Mouse (Mus musculus) liver, postnatal 0 days (tissue): ENCODE results near the gene 1500015O10Rik. TPM values are rescaled to one million over a fixed set of nuclear protein-coding genes. Genes with fewer than 3 reads are reported as not detected.

ENCODE experiments used
- ATAC-seq: fragments of 200-750 bp; cut with Nextera tagmentation; 2 replicates; pipeline ENCODE4 v1.8.0; 2017; ENCODE audit warnings: mild to moderate bottlenecking, moderate library complexity
- DNase-seq: peaks from one replicate; pipeline ENCODE4 v3.0.0-alpha.2; 2016
- H3K27ac ChIP-seq: fragments of 300-500 bp; sonication (generic); 2 replicates; pipeline ENCODE4 v1.5.1; 2014; ENCODE audit warnings: antibody characterized with exemption, moderate library complexity, mild to moderate bottlenecking, low read depth
- H3K27me3 ChIP-seq: fragments of 300-500 bp; sonication (generic); 2 replicates; pipeline ENCODE4 v1.6.1; 2014; ENCODE audit warnings: low read length, control low read depth, mixed read lengths; ENCODE audit not compliant: insufficient read depth
- H3K36me3 ChIP-seq: fragments of 300-500 bp; sonication (generic); replicated peaks from 2 replicates; pipeline ENCODE4 v1.6.1; 2014; ENCODE audit warnings: mild to moderate bottlenecking, control low read depth, low read length, moderate library complexity, mixed read lengths; ENCODE audit not compliant: insufficient read depth
- H3K4me1 ChIP-seq: fragments of 300-500 bp; sonication (generic); 2 replicates; pipeline ENCODE4 v1.6.1; 2014; ENCODE audit warnings: antibody characterized with exemption, mild to moderate bottlenecking, control low read depth; ENCODE audit not compliant: insufficient read depth
- H3K4me2 ChIP-seq: fragments of 300-500 bp; sonication (generic); 2 replicates; pipeline ENCODE4 v1.6.1; 2014; ENCODE audit warnings: low read depth, mild to moderate bottlenecking, low read length, moderate library complexity, mixed read lengths
- H3K4me3 ChIP-seq: fragments of 300-500 bp; sonication (generic); 2 replicates; pipeline ENCODE4 v1.5.1; 2014; ENCODE audit warnings: low read depth, low read length
- H3K9ac ChIP-seq: fragments of 300-500 bp; sonication (generic); replicated peaks from 2 replicates; pipeline ENCODE4 v1.6.1; 2014; ENCODE audit warnings: mild to moderate bottlenecking, moderate library complexity
- H3K9me3 ChIP-seq: fragments of 300-500 bp; sonication (generic); 2 replicates; pipeline ENCODE4 v1.6.1; 2016; ENCODE audit warnings: mild to moderate bottlenecking, control low read depth, low read length, mixed read lengths
- CTCF ChIP-seq: sonication (generic); IDR thresholded peaks from 2 replicates; pipeline ENCODE4 v1.5.1; 2016; ENCODE audit warnings: antibody characterized with exemption, low read depth
- EP300 ChIP-seq: IDR thresholded peaks from 2 replicates; pipeline ENCODE4 v1.6.1; 2016; ENCODE audit warnings: antibody characterized with exemption, low read depth, mild to moderate bottlenecking
- WGBS: fragments of 180-500 bp; shearing (Covaris S2); extraction: QIAGEN DNeasy Blood & Tissue Kit; methylation state at CpG from one replicate; pipeline ENCODE4 v1.1.7; 2014; ENCODE audit not compliant: insufficient replicate concordance; 5-methylcytosine and 5-hydroxymethylcytosine counted together
- polyA plus RNA-seq: library from polyadenylated mRNA; unstranded; fragments of >200 nt; fragmentation: Nextera tagmentation; extraction: Ambion mirVana; gene quantifications from 2 replicates; pipeline ENCODE4 v1.2.1, GENCODE M21; 2015

1500015O10Rik gene
- polyA plus RNA-seq, 1 experiment from 2014 or later = 0.72 TPM

GRCm38 (mm10) chr1:43781195-43781594 lies 50.8 kb downstream of the 1500015O10Rik start:
- no peak overlapping the region for H3K4me3 ChIP-seq
- H3K27me3 ChIP-seq = no peaks in the 10 kb centered on the region
- no peaks in the 10 kb centered on the region for H3K4me1 ChIP-seq
- no peak overlapping the region for H3K9ac ChIP-seq
- peaks cover 16% of the 10 kb centered on the region for H3K36me3 ChIP-seq
- DNase-seq (no peak), ATAC-seq (no peak)
- no peak overlapping the region for H3K4me2 ChIP-seq
- no peak for TF ChIP-seq EP300
- no peak for TF ChIP-seq CTCF
- 71% methylated on average over 2 of the region's 2 CpGs for WGBS
- H3K27ac ChIP-seq = no peak overlapping the region
- H3K9me3 ChIP-seq = no peaks in the 10 kb centered on the region

- Histone ChIP-seq H3K27me3 (no peaks in the 10 kb centered on the region), H3K9ac (no peak overlapping the region), H3K4me1 (no peaks in the 10 kb centered on the region), H3K9me3 (no peaks in the 10 kb centered on the region), H3K4me3 (no peak overlapping the region), H3K27ac (no peak overlapping the region), H3K4me2 (no peak overlapping the region), H3K36me3 (peaks cover 16% of the 10 kb centered on the region)
- DNase-seq (no peak), ATAC-seq (no peak)
- 83% methylated on average over 3 of the region's 3 CpGs for WGBS
- TF ChIP-seq EP300 (no peak), CTCF (no peak)
Observed at GRCm38 (mm10) chr1:43781672-43782071, 51.3 kb downstream of the 1500015O10Rik start.

DNA sequence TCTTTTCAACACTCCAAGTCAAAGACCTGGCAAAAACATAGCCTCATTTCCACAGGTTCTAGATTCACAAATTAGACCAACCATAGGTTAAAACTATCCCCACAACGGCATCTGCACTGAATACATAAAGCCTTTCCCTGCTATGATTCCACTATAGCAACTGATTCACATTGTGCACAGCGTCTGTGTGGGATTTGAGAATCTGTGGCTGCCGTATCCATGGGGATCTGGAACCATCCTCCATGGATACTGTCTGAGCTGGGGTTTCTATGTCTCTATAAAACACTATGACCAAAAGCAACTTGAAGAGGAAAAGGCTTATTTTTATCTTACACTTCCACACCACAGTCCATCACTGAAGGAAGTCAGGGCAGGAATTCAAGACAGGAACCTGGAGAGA lies 52.3 kb downstream of the 1500015O10Rik start:
- no peak for TF ChIP-seq EP300
- TF ChIP-seq CTCF = no peak
- WGBS = 91% methylated on average over 3 of the region's 3 CpGs
- no peak overlapping the region for H3K4me2 ChIP-seq
- H3K9ac ChIP-seq = no peak overlapping the region
- H3K4me1 ChIP-seq = no peaks in the 10 kb centered on the region
- no peak overlapping the region for H3K4me3 ChIP-seq
- no peak overlapping the region for H3K27ac ChIP-seq
- peaks cover 16% of the 10 kb centered on the region for H3K36me3 ChIP-seq
- H3K9me3 ChIP-seq = no peaks in the 10 kb centered on the region
- ATAC-seq (no peak), DNase-seq (no peak)
- no peaks in the 10 kb centered on the region for H3K27me3 ChIP-seq

- Histone ChIP-seq H3K4me1 (no peaks in the 10 kb centered on the region), H3K36me3 (peaks cover 16% of the 10 kb centered on the region), H3K9me3 (no peaks in the 10 kb centered on the region), H3K4me3 (no peak overlapping the region), H3K27me3 (no peaks in the 10 kb centered on the region), H3K27ac (no peak overlapping the region), H3K4me2 (no peak overlapping the region), H3K9ac (no peak overlapping the region)
- ATAC-seq (no peak), DNase-seq (no peak)
- 85% methylated on average over 3 of the region's 3 CpGs for WGBS
- TF ChIP-seq CTCF = no peak
- no peak for TF ChIP-seq EP300
Observed at GRCm38 (mm10) chr1:43783186-43783585, 52.8 kb downstream of the 1500015O10Rik start.

DNA sequence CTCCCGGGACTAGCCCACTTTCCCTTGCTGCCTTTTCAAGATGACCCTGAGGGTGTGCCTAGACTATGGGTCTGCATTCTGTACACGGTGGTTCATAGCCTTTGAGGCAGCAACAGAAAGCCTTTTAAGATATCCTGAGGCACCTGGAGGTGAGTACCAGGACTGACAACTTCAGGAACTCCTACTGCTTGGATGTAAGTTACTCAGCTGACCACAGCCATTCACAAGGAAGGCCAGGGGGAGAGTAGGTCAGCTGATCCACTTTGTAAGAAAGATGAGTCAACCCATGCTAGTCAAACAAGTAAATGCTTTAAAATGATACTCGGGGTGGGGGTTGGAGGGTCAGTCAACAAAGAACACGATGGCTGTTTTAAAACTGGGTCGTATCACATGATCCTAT lies 54.9 kb downstream of the 1500015O10Rik start:
- Histone ChIP-seq H3K4me1 (no peaks in the 10 kb centered on the region), H3K27ac (no peak overlapping the region), H3K4me3 (no peak overlapping the region), H3K4me2 (no peak overlapping the region), H3K36me3 (peaks cover 5% of the 10 kb centered on the region; the same call in 1 of the 2 replicates), H3K9me3 (no peaks in the 10 kb centered on the region), H3K27me3 (no peaks in the 10 kb centered on the region), H3K9ac (no peak overlapping the region)
- DNase-seq (no peak), ATAC-seq (no peak)
- no peak for TF ChIP-seq EP300
- TF ChIP-seq CTCF = no peak
- 80% methylated on average over 5 of the region's 5 CpGs for WGBS

DNA sequence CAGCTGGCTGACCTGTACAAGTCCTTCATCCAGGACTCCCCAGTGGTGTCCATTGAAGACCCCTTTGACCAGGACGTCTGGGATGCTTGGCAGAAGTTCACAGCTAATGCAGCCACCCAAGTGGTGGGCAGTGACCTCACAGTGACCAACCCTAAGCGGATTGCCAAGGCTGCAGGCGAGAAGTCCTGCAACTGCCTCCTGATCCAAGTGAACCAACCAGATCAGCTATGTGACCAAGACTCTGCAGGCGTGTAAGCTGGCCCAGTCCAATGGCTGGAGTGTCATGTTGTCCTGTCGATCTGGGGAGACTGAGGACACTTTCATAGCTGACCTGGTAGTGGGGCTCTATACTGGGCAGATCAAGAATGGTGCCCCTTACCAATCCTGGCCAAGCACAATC lies 56.3 kb downstream of the 1500015O10Rik start:
- 75% methylated on average over 5 of the region's 5 CpGs for WGBS
- Histone ChIP-seq H3K27me3 (no peaks in the 10 kb centered on the region), H3K4me3 (no peak overlapping the region), H3K36me3 (0 out of 2 replicates have a peak, but pooled peaks cover 2% of the 10 kb centered on the region), H3K4me1 (no peaks in the 10 kb centered on the region), H3K4me2 (no peak overlapping the region), H3K27ac (no peak overlapping the region), H3K9ac (no peak overlapping the region), H3K9me3 (no peaks in the 10 kb centered on the region)
- DNase-seq = no peak
- TF ChIP-seq EP300 (no peak), CTCF (no peak)
- ATAC-seq = no peak

DNA sequence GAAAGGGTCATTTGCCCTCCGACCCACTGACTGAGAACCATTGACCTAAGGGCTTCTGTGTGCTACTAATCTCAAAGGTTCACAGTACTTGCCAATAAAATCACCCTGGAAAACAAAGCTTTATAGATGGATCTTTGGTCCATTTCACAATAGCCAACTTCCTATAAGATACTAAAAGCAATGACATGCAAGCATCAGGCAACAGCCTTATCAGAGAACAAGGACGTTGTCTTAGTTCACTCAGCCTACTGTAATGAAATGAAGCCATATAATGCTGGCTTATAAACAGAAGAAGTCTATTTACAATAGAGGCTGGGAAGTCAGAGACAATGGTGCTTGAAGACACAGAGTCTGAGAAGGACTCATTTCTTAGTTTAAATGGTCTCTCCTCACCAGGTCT lies 59.4 kb downstream of the 1500015O10Rik start:
- Histone ChIP-seq H3K4me3 (no peak overlapping the region), H3K27ac (no peak overlapping the region), H3K9ac (no peak overlapping the region), H3K36me3 (0 out of 2 replicates have a peak, but pooled peaks cover 6% of the 10 kb centered on the region), H3K9me3 (no peaks in the 10 kb centered on the region), H3K27me3 (no peaks in the 10 kb centered on the region), H3K4me1 (no peaks in the 10 kb centered on the region), H3K4me2 (no peak overlapping the region)
- no peak for DNase-seq
- ATAC-seq = no peak
- no peak for TF ChIP-seq CTCF
- TF ChIP-seq EP300 = no peak
- WGBS = 65% methylated on average over 2 of the region's 2 CpGs

Other genes starting within 250 kb of the 1500015O10Rik start
- 7.3 and 7.4 TPM in 2 replicates for gene Uxs1, start 97.2 kb downstream of the 1500015O10Rik start, polyA plus RNA-seq
- 14.8 and 17.8 TPM in 2 replicates for gene Tpp2, start 203.0 kb downstream of the 1500015O10Rik start, polyA plus RNA-seq